Mouse (Mus musculus): ENCODE results near the gene Abhd16b. TPM values are rescaled to one million over a fixed set of nuclear protein-coding genes. Genes with fewer than 3 reads are reported as not detected.

The Abhd16b gene
- polyA plus RNA-seq, 1 experiment from 2014 or later = not detected

- peak overlapping the region; percentile 43 for H3K27ac ChIP-seq
- peak overlapping the region; percentile 42 for H3K4me2 ChIP-seq
- H3K9me3 ChIP-seq (replicated peaks) = no peaks in the 10 kb centered on the region
- peaks cover 15% of the 10 kb centered on the region; the same call in 1 of the 2 replicates for H3K27me3 ChIP-seq (replicated peaks)
- H3K9ac ChIP-seq = peak overlapping the region; percentile 33; the same call in 1 of the 2 replicates
- H3K4me1 ChIP-seq = peaks cover 48% of the 10 kb centered on the region
- H3K36me3 ChIP-seq = no peaks in the 10 kb centered on the region
- H3K4me3 ChIP-seq = no peak overlapping the region
- WGBS (ENCODE audit: insufficient replicate concordance) = 21% methylated on average over 7 of the region's 7 CpGs
- ATAC-seq = peak; percentile 40
These were observed 29.8 kb upstream of the Abhd16b start for GRCm38 (mm10) chr2:181463008-181463738.

GRCm38 (mm10) chr2:181465423-181465822, 27.6 kb upstream of the Abhd16b start:
- Histone ChIP-seq H3K36me3 (no peaks in the 10 kb centered on the region), H3K4me2 (no peak overlapping the region), H3K4me3 (no peak overlapping the region), H3K27me3 (replicated peaks) (peaks cover 22% of the 10 kb centered on the region; the same call in 1 of the 2 replicates), H3K9ac (no peak overlapping the region), H3K9me3 (replicated peaks) (no peaks in the 10 kb centered on the region), H3K27ac (no peak overlapping the region), H3K4me1 (peaks cover 42% of the 10 kb centered on the region)
- 55% methylated on average over 3 of the region's 3 CpGs for WGBS (ENCODE audit: insufficient replicate concordance)
- ATAC-seq = no peak

GRCm38 (mm10) chr2:181470285-181470684, 22.7 kb upstream of the Abhd16b start:
- Histone ChIP-seq H3K27me3 (replicated peaks) (0 out of 2 replicates have a peak, but pooled peaks cover 9% of the 10 kb centered on the region), H3K9me3 (replicated peaks) (no peaks in the 10 kb centered on the region), H3K4me2 (no peak overlapping the region), H3K36me3 (no peaks in the 10 kb centered on the region), H3K4me1 (peaks cover 26% of the 10 kb centered on the region), H3K4me3 (no peak overlapping the region), H3K9ac (no peak overlapping the region), H3K27ac (no peak overlapping the region)
- no peak for ATAC-seq
- 20% methylated on average over 2 of the region's 2 CpGs for WGBS (ENCODE audit: insufficient replicate concordance)

- H3K27ac ChIP-seq = no peak overlapping the region
- H3K4me2 ChIP-seq = 0 out of 2 replicates have a peak overlapping the region, but pooled peaks have one; percentile 7
- peak; percentile 50 for ATAC-seq
- H3K27me3 ChIP-seq (replicated peaks) = 0 out of 2 replicates have a peak, but pooled peaks cover 9% of the 10 kb centered on the region
- H3K9ac ChIP-seq = no peak overlapping the region
- no peaks in the 10 kb centered on the region for H3K9me3 ChIP-seq (replicated peaks)
- no peaks in the 10 kb centered on the region for H3K36me3 ChIP-seq
- H3K4me1 ChIP-seq = peaks cover 26% of the 10 kb centered on the region
- H3K4me3 ChIP-seq = no peak overlapping the region
- whole genome bisulfite sequencing (ENCODE audit: insufficient replicate concordance) = 27% methylated on average over 5 of the region's 5 CpGs
These were observed 21.8 kb upstream of the Abhd16b start for GRCm38 (mm10) chr2:181471246-181471645.

GRCm38 (mm10) chr2:181472256-181472827, 20.7 kb upstream of the Abhd16b start:
- Histone ChIP-seq H3K9me3 (replicated peaks) (no peaks in the 10 kb centered on the region), H3K4me1 (peaks cover 26% of the 10 kb centered on the region), H3K9ac (no peak overlapping the region), H3K4me3 (no peak overlapping the region), H3K36me3 (no peaks in the 10 kb centered on the region), H3K4me2 (no peak overlapping the region), H3K27ac (no peak overlapping the region), H3K27me3 (replicated peaks) (0 out of 2 replicates have a peak, but pooled peaks cover 9% of the 10 kb centered on the region)
- 40% methylated on average over 1 of the region's 1 CpGs for WGBS (ENCODE audit: insufficient replicate concordance)
- ATAC-seq = no peak

DNA sequence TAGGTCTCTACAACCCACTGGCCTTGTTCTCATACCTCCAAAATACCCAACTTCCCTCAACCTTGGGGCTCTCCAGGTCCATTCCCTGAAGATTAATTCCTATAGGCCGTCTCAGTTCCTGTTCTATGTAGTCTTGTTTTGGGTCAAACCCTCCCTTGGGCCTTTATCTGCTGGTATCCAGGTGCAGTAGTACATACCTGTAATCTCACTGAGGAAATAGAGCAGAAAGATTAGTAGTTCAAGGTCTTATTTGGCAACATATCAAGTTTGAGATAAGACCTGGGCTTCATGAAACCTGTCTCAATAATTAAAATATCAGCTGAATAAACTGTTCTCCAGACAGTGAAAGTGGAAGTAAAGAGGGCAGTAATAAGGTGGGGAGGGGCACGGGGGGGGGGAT, 9.9 kb upstream of the Abhd16b start:
- Histone ChIP-seq H3K27ac (0 out of 2 replicates have a peak overlapping the region, but pooled peaks have one; percentile 22), H3K27me3 (replicated peaks) (no peaks in the 10 kb centered on the region; the same call in 1 of the 2 replicates), H3K9me3 (replicated peaks) (no peaks in the 10 kb centered on the region), H3K9ac (no peak overlapping the region), H3K4me2 (peak overlapping the region; percentile 41), H3K4me3 (no peak overlapping the region), H3K36me3 (no peaks in the 10 kb centered on the region), H3K4me1 (peaks cover 51% of the 10 kb centered on the region)
- 22% methylated on average over 2 of the region's 2 CpGs for WGBS (ENCODE audit: insufficient replicate concordance)
- no peak for ATAC-seq

GRCm38 (mm10) chr2:181483562-181484318, 9.3 kb upstream of the Abhd16b start:
- peak overlapping the region; percentile 41 for H3K4me2 ChIP-seq
- 23% methylated on average over 7 of the region's 7 CpGs for WGBS (ENCODE audit: insufficient replicate concordance)
- no peak overlapping the region for H3K9ac ChIP-seq
- no peaks in the 10 kb centered on the region; the same call in 1 of the 2 replicates for H3K27me3 ChIP-seq (replicated peaks)
- H3K4me3 ChIP-seq = 0 out of 2 replicates have a peak overlapping the region, but pooled peaks have one; percentile 2
- ATAC-seq = peak; percentile 48; the same call in 1 of the 2 replicates
- no peaks in the 10 kb centered on the region for H3K36me3 ChIP-seq
- 0 out of 2 replicates have a peak overlapping the region, but pooled peaks have one; percentile 22 for H3K27ac ChIP-seq
- peaks cover 52% of the 10 kb centered on the region for H3K4me1 ChIP-seq
- H3K9me3 ChIP-seq (replicated peaks) = no peaks in the 10 kb centered on the region

- Histone ChIP-seq H3K27me3 (replicated peaks) (no peaks in the 10 kb centered on the region; the same call in 1 of the 2 replicates), H3K36me3 (no peaks in the 10 kb centered on the region), H3K4me3 (no peak overlapping the region), H3K9me3 (replicated peaks) (no peaks in the 10 kb centered on the region), H3K4me1 (peaks cover 52% of the 10 kb centered on the region), H3K9ac (no peak overlapping the region), H3K27ac (no peak overlapping the region), H3K4me2 (no peak overlapping the region)
- WGBS (ENCODE audit: insufficient replicate concordance) = 49% methylated on average over 6 of the region's 6 CpGs
- ATAC-seq = peak; percentile 70
These were observed 8.4 kb upstream of the Abhd16b start for GRCm38 (mm10) chr2:181484456-181485233.

GRCm38 (mm10) chr2:181485741-181486140, 7.3 kb upstream of the Abhd16b start:
- Histone ChIP-seq H3K27ac (no peak overlapping the region), H3K4me2 (no peak overlapping the region), H3K9ac (no peak overlapping the region), H3K27me3 (replicated peaks) (no peaks in the 10 kb centered on the region), H3K4me1 (peaks cover 52% of the 10 kb centered on the region), H3K4me3 (no peak overlapping the region), H3K36me3 (no peaks in the 10 kb centered on the region), H3K9me3 (replicated peaks) (no peaks in the 10 kb centered on the region)
- 47% methylated on average over 1 of the region's 1 CpGs for WGBS (ENCODE audit: insufficient replicate concordance)
- no peak for ATAC-seq

- peak overlapping the region; percentile 61 for H3K27ac ChIP-seq
- no peak overlapping the region for H3K9ac ChIP-seq
- H3K27me3 ChIP-seq (replicated peaks) = no peaks in the 10 kb centered on the region
- H3K4me1 ChIP-seq = peaks cover 65% of the 10 kb centered on the region
- H3K36me3 ChIP-seq = no peaks in the 10 kb centered on the region
- ATAC-seq = peak; percentile 34
- 29% methylated on average over 5 of the region's 5 CpGs for WGBS (ENCODE audit: insufficient replicate concordance)
- H3K4me2 ChIP-seq = no peak overlapping the region
- no peaks in the 10 kb centered on the region for H3K9me3 ChIP-seq (replicated peaks)
- no peak overlapping the region for H3K4me3 ChIP-seq
These were observed 5.4 kb upstream of the Abhd16b start for GRCm38 (mm10) chr2:181487338-181488277.

All from liver, embryonic 12.5 days (tissue).